Mouse (Mus musculus): ENCODE data around the gene Cdk19.
"Not testable (repeated sequence)": the region's sequence is repeated elsewhere in the genome, so short reads cannot be mapped to it uniquely, and the experiment has no call there.

The Cdk19 gene

GRCm38 (mm10) chr10:40385397-40385796 lies 46.0 kb downstream of the Cdk19 start:
- DNase-seq (ENCODE audit: extremely low read depth, low read depth), result no peak

- DNase-seq (ENCODE audit: extremely low read depth, low read depth), result no peak
These were observed 46.8 kb downstream of the Cdk19 start for GRCm38 (mm10) chr10:40386126-40386525.

DNA sequence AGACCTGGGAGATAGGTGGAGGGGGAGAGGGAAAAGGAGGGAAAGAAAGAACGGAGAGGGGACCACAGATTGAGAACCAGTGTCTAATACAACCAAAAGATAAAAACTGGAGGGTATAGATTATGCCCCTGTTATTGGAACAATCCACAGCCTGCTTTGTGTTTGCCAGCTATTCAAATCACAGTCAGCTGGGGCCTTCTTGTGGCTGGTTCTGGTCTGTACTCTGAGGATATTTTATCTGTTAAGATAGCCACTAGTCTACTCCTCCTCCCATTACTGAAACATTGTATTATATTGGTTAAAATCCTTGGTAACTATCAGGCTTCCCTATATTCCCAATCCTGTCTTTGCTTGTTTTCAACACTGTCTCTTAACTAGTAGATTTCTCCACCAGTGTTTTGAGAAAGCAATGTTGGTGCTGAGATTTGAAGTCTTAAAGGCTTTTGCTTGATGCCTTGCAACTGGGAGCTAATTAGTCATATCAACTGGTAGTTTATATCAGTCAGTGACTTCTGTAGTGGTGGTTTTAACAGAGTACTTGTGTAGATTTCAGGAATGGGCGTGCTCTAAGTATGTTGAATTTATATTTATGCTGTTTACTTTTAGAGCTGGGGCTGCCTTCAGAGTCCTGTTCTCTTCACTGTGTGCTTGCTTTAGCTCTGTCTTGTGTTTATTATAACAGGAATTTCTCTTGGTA lies 54.2 kb downstream of the Cdk19 start:
- DNase-seq (ENCODE audit: extremely low read depth, low read depth), result no peak

GRCm38 (mm10) chr10:40398842-40399241 lies 59.5 kb downstream of the Cdk19 start:
- DNase-seq (ENCODE audit: extremely low read depth, low read depth), result no peak

- no peak for DNase-seq (ENCODE audit: extremely low read depth, low read depth)
These were observed 60.0 kb downstream of the Cdk19 start for GRCm38 (mm10) chr10:40399328-40399727.

DNA sequence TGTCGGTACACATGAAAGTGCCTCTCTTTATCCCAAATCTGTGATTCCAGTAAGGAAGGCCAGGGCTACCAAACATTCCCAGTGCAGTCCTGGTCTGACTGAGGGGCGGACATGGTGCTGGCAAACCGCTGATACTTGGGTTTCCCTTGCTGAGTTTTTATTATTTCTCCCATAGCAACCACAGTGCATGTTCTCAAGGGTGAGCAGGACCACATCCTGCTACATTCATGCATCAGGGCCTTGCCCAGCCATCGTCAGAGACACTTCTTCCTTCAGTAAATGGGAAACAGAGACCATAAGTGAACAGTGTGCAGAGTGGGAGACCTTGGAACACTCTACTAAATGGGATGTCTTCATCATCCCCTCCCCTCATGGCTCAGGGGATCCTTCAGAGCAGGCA lies 60.9 kb downstream of the Cdk19 start:
- no peak for DNase-seq (ENCODE audit: extremely low read depth, low read depth)

GRCm38 (mm10) chr10:40406655-40407054 lies 67.3 kb downstream of the Cdk19 start:
- DNase-seq (ENCODE audit: extremely low read depth, low read depth), result no peak

- DNase-seq (ENCODE audit: extremely low read depth, low read depth), result no peak
These were observed 70.0 kb downstream of the Cdk19 start for GRCm38 (mm10) chr10:40409336-40409735.

- no peak for DNase-seq (ENCODE audit: extremely low read depth, low read depth)
These were observed 72.0 kb downstream of the Cdk19 start for GRCm38 (mm10) chr10:40411370-40411769.

GRCm38 (mm10) chr10:40416944-40417343 lies 77.6 kb downstream of the Cdk19 start:
- DNase-seq (ENCODE audit: extremely low read depth, low read depth), result no peak

DNA sequence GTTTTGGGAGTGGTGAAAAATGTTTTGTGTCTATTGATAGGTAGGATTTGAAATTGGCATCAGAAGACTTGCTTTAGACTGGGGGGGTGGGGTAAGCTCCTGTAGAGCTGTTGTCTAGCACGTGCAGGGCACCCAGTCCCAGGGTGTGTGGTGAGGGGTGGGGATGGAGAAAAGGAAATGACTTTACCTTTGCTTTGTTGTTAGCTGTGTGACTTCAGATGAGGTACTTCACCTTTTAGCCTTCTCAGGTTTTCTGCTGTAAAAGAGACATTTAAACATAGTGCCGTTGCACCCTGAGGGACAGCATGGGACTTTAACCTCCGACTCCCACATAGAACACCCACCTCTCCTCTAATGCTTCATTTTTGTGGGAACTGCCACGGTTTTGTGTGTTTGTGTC lies 80.5 kb downstream of the Cdk19 start:
- no peak for DNase-seq (ENCODE audit: extremely low read depth, low read depth)

- DNase-seq (ENCODE audit: extremely low read depth, low read depth), result no peak
These were observed 81.3 kb downstream of the Cdk19 start for GRCm38 (mm10) chr10:40420703-40421102.

- DNase-seq (ENCODE audit: extremely low read depth, low read depth), result no peak
These were observed 82.4 kb downstream of the Cdk19 start for GRCm38 (mm10) chr10:40421724-40422123.

DNA sequence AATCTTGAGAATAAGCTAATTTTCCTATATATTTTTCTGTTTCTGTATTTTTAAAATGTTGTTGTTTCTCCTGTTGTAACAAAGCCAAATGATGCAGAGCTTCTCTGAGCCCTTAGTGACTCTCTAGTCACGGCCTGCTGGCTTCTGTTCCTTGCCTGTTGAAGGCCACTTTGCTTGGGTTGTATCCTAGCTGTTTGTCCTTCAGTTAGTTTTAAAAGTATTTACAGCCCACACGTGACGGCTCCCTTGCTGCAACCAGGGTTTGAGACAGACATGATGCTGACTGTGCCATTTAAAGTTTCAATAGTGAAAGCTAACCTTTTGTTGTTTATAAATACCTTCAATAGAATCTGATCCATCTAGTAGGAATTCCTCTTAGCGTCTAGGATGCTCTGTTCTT lies 83.3 kb downstream of the Cdk19 start:
- no peak for DNase-seq (ENCODE audit: extremely low read depth, low read depth)

DNA sequence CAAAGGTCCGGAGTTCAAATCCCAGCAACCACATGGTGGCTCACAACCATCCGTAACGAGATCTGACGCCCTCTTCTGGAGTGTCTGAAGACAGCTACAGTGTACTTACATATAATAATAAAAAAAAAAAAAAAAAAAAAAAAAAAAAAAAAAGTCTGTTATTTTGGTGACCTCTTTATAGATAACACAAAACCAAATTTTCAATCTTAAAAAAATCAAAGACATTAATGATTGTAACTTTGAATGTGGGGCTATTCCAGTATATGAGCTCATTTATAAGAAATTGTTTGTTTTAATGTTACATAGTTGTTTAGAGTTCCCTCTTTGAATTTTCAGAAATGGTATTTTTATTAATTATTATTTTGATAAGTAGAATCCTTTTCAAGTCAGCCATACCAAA lies 85.1 kb downstream of the Cdk19 start:
- not testable (repeated sequence) for DNase-seq (ENCODE audit: extremely low read depth, low read depth)

DNA sequence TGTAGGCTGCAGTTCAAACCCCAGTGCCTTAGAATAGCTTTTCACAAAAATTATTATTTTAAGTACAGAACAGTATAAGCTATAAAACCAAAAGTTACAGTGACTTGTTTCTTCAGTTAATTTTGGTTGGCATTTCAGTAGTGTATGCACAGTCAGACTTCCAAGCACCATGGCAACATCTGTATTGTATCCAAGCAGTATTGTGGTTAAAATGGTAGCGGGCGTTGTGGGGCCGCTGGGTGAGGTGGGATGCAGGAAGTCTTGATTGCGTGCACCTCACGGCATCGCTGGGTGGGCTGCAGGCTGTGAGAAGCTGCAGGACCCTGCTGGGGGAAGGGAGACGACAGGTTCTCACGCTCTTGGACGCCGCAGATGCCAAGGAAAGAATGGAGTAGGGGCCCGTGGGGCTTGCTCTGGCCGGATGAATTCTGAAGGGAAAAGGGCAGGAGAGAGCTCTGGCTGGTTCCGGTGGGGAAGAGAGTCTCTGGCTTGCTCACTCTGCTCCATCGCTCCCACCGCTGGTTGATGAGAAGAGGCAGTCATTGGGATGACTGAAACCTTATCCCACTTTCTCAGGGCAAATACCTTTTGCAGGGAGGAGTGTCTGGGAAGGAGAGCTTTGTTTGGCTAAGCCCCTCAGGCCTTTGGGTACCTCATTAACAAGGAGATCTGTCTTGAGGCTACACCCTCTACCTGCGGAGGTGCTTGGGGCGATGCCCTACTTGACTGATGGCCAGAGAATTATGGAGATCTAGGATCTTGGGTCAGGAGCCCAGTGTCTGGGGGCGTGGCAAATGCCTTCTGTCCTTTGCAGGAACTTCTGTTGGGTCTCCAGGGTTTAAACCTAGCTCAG lies 86.1 kb downstream of the Cdk19 start:
- no peak for DNase-seq (ENCODE audit: extremely low read depth, low read depth)

DNA sequence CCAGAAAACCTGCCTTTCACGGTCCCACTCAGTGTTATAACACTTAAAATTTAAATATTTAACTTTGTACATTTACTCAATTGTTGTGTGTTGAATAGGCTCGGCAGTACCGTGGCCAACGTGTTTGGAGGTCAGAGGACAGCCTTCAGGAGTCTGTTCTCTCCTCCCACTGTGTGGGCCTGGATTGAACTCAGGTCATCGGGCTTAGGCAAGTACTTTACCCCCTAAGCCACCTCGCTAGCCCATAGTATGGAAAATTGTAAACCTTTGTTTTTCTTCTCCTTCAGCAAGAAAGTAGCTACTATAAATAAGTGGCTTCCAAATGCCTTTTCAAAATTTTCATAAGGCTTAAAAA lies 86.7 kb downstream of the Cdk19 start:
- no peak for DNase-seq (ENCODE audit: extremely low read depth, low read depth)

DNA sequence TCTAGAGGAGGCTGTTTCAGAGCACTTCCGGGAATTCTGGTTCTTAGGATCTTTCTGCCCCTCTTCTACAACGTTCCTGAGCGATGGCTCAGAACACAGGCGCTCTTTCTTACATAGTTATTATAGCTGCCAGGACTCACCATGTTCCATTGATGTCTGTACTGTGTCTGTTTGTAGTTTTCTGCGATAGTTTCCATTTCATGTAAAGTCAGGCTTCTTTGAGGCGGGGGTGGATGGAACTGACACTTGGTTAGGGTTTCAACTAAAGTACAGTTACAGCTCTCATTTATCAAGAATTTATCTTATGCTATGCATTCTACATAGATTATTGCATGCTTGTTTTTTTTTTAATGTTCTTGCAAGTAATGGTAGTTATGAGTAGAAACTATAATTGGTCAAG lies 89.3 kb downstream of the Cdk19 start:
- no peak for DNase-seq (ENCODE audit: extremely low read depth, low read depth)

DNA sequence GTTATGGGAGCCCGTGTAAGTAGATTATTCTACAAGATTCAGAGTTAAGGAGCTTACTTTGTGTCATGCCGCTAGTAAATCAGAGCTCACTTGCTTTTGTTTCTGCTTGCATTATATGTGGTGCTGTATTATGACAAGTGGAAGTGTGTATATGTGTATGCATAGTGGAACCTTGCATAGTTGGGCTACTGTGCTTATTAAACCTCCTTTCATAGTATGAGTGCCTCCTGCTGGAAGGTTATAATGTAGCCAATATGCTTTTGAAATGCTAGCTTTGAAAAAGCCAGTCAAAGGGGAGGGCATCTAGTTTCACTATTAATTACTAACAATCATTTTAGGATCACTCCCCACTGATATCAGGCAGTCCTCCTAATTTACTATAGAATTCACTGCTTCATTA lies 89.7 kb downstream of the Cdk19 start:
- no peak for DNase-seq (ENCODE audit: extremely low read depth, low read depth)

DNA sequence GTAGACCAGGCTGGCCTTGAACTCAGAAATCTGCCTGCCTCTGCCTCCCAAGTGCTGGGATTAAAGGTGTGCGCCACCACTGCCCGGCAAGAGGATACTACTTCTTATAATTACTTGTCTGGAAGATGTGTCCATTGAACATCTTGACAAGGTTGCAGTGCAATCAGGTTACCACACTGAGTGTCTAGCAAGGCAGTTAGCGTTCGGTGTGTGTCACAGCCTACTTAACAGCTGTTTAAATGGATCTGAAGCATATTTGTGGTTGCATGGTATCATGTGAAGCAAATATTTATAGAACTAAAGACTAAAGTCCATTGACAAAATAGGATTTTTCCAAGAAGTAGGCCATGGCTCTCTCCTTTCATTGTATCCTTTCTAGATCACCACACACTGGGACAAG lies 90.8 kb downstream of the Cdk19 start:
- DNase-seq (ENCODE audit: extremely low read depth, low read depth), result no peak

- DNase-seq (ENCODE audit: extremely low read depth, low read depth), result no peak
These were observed 92.6 kb downstream of the Cdk19 start for GRCm38 (mm10) chr10:40431957-40432356.

DNA sequence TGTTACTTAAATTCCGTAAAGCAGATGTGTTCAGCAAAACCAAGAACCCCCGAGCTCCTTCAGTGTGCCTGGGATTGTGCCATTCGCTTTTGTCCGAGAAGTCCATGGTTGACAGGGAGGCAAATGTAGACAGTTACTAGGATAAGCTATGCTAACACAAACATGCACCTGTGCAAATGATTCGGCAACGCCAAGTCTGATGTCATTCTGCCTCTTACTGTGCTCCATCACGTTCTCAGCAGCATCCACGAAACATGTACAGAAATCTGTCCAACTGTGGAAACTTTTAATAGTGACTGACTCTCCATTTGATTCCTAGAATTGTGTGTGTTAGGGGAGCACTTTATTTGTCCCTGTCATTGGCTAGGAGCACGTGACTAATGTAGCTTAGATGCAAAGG lies 93.0 kb downstream of the Cdk19 start:
- DNase-seq (ENCODE audit: extremely low read depth, low read depth), result no peak

DNA sequence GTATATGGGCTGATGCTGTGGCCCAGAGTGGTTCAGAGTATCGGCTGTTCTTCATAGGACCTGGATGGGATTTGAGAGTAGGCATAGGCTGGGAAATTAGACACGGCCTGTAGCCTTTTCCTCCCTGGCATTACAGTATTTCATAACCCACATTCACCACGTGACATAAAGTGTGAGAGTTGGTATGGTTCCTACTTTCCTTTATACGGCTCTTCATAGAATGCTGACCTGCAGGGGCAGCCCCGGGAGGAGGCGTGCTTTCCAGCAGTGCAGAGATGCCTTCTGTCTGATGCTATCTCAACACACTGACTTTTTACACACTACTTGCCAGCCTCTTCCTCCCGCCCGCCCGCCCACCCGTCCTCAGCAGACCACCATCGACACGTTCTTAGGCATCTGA lies 96.0 kb downstream of the Cdk19 start:
- no peak for DNase-seq (ENCODE audit: extremely low read depth, low read depth)
